Mouse (Mus musculus): ENCODE results near the gene Timm9. TPM values are rescaled to one million over a fixed set of nuclear protein-coding genes. Genes with fewer than 3 reads are reported as not detected.

Gene Timm9
- polyA plus RNA-seq, 1 experiment from 2014 or later, result 107 TPM

Other genes with a start within 250 kb of the Timm9 start
- 194 and 197 TPM in 2 replicates for gene Actr10, start 198.8 kb downstream of the Timm9 start, polyA plus RNA-seq (2016; fragmentation: Nextera tagmentation; extraction: Ambion mirVana)
- 513 and 568 TPM in 2 replicates for gene Psma3, start 162.1 kb downstream of the Timm9 start, polyA plus RNA-seq (2016; fragmentation: Nextera tagmentation; extraction: Ambion mirVana)
- 24.1 and 26.9 TPM in 2 replicates for gene Arid4a, start 120.7 kb downstream of the Timm9 start, polyA plus RNA-seq (2016; fragmentation: Nextera tagmentation; extraction: Ambion mirVana)
- 0.26 and 0.64 TPM in 2 replicates for gene Tomm20l, start 25.3 kb downstream of the Timm9 start, polyA plus RNA-seq (2016; fragmentation: Nextera tagmentation; extraction: Ambion mirVana)
- gene 2700049A03Rik, start 164 bp upstream of the Timm9 start, polyA plus RNA-seq (2016; fragmentation: Nextera tagmentation; extraction: Ambion mirVana), result 10.1 and 13.1 TPM in 2 replicates
- gene Dact1, start 173.2 kb upstream of the Timm9 start, polyA plus RNA-seq (2016; fragmentation: Nextera tagmentation; extraction: Ambion mirVana), result 9.4 and 25.3 TPM in 2 replicates

Measured in heart, embryonic 10.5 days (tissue).